Mouse (Mus musculus) intestine, embryonic 16.5 days (tissue): ENCODE data around the gene Mical2. TPM values are rescaled to one million over a fixed set of nuclear protein-coding genes. Genes with fewer than 3 reads are reported as not detected.

Experiments used
- ATAC-seq: fragments of 200-750 bp; cut with Nextera tagmentation; 2 replicates; pipeline ENCODE4 v1.8.0; 2017; ENCODE audit warnings: moderate TSS enrichment, moderate library complexity
- H3K27ac ChIP-seq: fragments of 300-500 bp; sonication (generic); 2 replicates; pipeline ENCODE4 v1.5.1; 2014; ENCODE audit warnings: mild to moderate bottlenecking, low read length
- H3K27me3 ChIP-seq: fragments of 300-500 bp; sonication (generic); replicated peaks from 2 replicates; pipeline ENCODE4 v1.6.1; 2014; ENCODE audit warnings: low read length, control low read depth, mixed read lengths; ENCODE audit not compliant: control insufficient read depth, insufficient read depth
- H3K36me3 ChIP-seq: fragments of 300-500 bp; sonication (generic); 2 replicates; pipeline ENCODE4 v1.6.1; 2014; ENCODE audit warnings: low read length, control low read depth; ENCODE audit not compliant: control insufficient read depth, insufficient read depth
- H3K4me1 ChIP-seq: fragments of 300-500 bp; sonication (generic); 2 replicates; pipeline ENCODE4 v1.6.1; 2014; ENCODE audit warnings: low read length, control low read depth, mixed read lengths; ENCODE audit not compliant: control insufficient read depth, insufficient read depth
- H3K4me2 ChIP-seq: fragments of 300-500 bp; sonication (generic); 2 replicates; pipeline ENCODE4 v1.6.1; 2014; ENCODE audit warnings: low read depth, low read length, control low read depth
- H3K4me3 ChIP-seq: fragments of 300-500 bp; sonication (generic); 2 replicates; pipeline ENCODE4 v1.5.1; 2014; ENCODE audit warnings: mild to moderate bottlenecking, low read length
- H3K9ac ChIP-seq: fragments of 300-500 bp; sonication (generic); 2 replicates; pipeline ENCODE4 v1.6.1; 2014; ENCODE audit warnings: low read depth, low read length
- H3K9me3 ChIP-seq: fragments of 300-500 bp; sonication (generic); 2 replicates; pipeline ENCODE4 v1.6.1; 2016; ENCODE audit warnings: low read length, control low read depth; ENCODE audit not compliant: control insufficient read depth
- WGBS: fragments of 180-500 bp; shearing (Covaris S2); extraction: QIAGEN DNeasy Blood & Tissue Kit; methylation state at CpG from one replicate; pipeline ENCODE4 v1.1.7; 2014; 5-methylcytosine and 5-hydroxymethylcytosine counted together
- polyA plus RNA-seq: library from polyadenylated mRNA; unstranded; fragments of >200 nt; fragmentation: Nextera tagmentation; extraction: Ambion mirVana; gene quantifications from 2 replicates; pipeline ENCODE4 v1.2.1, GENCODE M21; 2015

Gene Mical2
- polyA plus RNA-seq, 1 experiment from 2014 or later: 18.3 TPM

DNA sequence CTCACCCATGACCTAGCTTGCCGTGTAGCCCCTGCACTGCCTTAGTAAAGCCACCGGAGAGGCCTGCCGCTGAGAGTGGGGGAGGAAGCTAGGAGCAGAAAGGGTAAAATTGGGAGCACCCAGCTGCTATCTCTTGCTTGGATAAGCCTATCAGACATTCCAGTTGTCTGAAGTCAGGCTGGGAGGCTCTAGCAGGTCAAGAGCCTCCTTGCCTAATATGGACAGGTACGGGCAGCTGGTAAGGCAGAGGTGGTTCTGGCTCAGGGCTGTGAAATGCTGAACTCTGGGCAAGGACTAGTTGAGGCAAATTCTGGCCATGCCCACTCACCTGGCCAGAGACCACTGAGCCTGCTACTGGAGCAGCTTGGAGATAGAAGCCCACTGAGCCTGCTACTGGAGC is 51.2 kb downstream of the Mical2 start:
- Histone ChIP-seq H3K36me3 (no peaks in the 10 kb centered on the region), H3K27ac (peak overlapping the region; percentile 76), H3K4me2 (no peak overlapping the region), H3K4me1 (peaks cover 55% of the 10 kb centered on the region), H3K9ac (peak overlapping the region; percentile 22; the same call in 1 of the 2 replicates), H3K4me3 (no peak overlapping the region), H3K9me3 (no peaks in the 10 kb centered on the region), H3K27me3 (no peaks in the 10 kb centered on the region)
- ATAC-seq: peak; percentile 13; the same call in 1 of the 2 replicates
- 64% methylated on average over 4 of the region's 4 CpGs for WGBS

- WGBS: 43% methylated on average over 4 of the region's 4 CpGs
- Histone ChIP-seq H3K27ac (peak overlapping the region; percentile 15; the same call in 1 of the 2 replicates), H3K4me2 (no peak overlapping the region), H3K27me3 (no peaks in the 10 kb centered on the region), H3K9me3 (no peaks in the 10 kb centered on the region), H3K9ac (no peak overlapping the region), H3K36me3 (no peaks in the 10 kb centered on the region), H3K4me3 (no peak overlapping the region), H3K4me1 (peaks cover 41% of the 10 kb centered on the region)
- ATAC-seq: no peak
Measured at GRCm38 (mm10) chr7:112278648-112279047, 53.0 kb downstream of the Mical2 start.

DNA sequence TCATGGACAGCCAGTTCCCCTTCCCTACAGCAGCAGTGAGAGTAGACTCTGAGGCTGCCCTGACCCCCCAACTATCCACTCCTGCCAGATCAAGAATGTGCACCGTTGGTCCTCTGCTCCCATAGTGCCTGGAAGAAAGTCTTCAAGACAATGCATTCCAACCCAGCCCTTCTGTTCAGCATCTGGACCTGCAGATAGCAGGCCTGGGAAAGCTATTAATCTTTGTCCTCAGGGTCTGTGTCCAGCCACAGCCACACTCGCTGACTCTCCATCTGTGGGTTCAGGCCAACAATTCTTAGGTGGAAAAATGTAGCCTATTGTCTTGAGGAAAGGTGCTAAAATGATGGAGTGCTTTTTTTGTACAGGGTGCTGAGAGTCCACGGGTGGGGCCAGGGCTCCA is 54.8 kb downstream of the Mical2 start:
- H3K27me3 ChIP-seq: no peaks in the 10 kb centered on the region
- 34% methylated on average over 3 of the region's 3 CpGs for WGBS
- H3K27ac ChIP-seq: no peak overlapping the region
- no peaks in the 10 kb centered on the region for H3K9me3 ChIP-seq
- H3K36me3 ChIP-seq: no peaks in the 10 kb centered on the region
- H3K9ac ChIP-seq: no peak overlapping the region
- peaks cover 31% of the 10 kb centered on the region for H3K4me1 ChIP-seq
- no peak overlapping the region for H3K4me3 ChIP-seq
- no peak overlapping the region for H3K4me2 ChIP-seq
- ATAC-seq: no peak

DNA sequence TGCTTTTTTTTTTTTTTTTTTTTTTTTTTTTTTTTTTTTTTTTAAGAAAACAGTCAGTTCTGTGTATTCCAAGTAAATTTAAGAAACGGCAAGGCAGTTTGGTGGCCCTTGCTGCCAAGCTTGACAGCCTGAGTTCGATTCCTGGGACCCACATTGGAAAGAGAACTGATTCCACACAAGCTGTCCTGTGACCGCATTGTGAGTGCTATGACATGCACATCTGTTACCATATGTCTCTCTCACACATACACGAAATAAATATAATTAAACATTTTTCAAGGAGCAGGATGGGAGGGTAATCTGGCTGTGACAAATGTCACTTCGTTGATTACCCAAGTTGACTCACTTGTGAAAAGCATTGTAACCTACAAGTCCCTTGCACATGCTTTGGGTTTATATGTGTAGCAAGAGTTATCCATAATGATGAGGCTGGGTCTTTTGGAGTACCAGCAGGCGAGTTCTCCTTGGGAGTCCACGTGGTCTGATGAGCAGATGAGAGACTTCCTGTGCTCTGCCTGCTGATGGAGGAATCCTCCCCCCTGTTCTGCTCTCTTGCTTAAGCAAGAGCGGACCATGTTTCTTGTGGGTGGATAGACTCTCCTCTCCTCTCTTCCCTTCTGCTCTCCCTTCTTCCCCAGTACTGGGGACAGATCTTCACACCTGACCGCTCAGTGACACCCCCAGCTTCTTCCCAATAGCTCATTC is 58.1 kb downstream of the Mical2 start:
- H3K4me2 ChIP-seq: no peak overlapping the region
- H3K27ac ChIP-seq: no peak overlapping the region
- no peaks in the 10 kb centered on the region for H3K9me3 ChIP-seq
- ATAC-seq: no peak
- H3K9ac ChIP-seq: no peak overlapping the region
- H3K4me3 ChIP-seq: no peak overlapping the region
- peaks cover 14% of the 10 kb centered on the region for H3K4me1 ChIP-seq
- 75% methylated on average over 9 of the region's 9 CpGs for WGBS
- H3K36me3 ChIP-seq: no peaks in the 10 kb centered on the region
- no peaks in the 10 kb centered on the region for H3K27me3 ChIP-seq

DNA sequence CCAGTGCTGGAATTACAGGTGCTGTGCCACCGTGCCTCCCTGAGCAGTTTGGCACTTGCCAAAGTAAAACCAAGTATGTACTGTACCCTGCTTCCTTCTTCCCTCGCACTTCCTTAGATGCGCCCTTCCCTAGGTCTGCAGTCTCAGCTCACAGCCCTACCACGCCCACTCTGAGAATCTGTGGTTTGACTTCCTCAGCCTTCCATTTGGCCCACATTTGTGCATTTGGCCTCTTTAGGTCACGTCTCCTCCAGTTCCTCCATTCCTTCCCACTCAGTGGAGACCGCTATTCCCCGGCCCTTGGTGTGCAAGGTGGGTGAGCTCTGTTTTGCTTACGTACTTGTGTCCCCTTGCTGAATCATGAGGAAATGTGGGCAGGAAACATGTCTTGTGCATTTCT is 59.9 kb downstream of the Mical2 start:
- 0 out of 2 replicates have a peak, but pooled peaks have one; percentile 29 for ATAC-seq
- Histone ChIP-seq H3K27ac (no peak overlapping the region), H3K4me2 (no peak overlapping the region), H3K36me3 (no peaks in the 10 kb centered on the region), H3K4me1 (peaks cover 4% of the 10 kb centered on the region), H3K9ac (no peak overlapping the region), H3K27me3 (no peaks in the 10 kb centered on the region), H3K9me3 (no peaks in the 10 kb centered on the region), H3K4me3 (no peak overlapping the region)
- 79% methylated on average over 8 of the region's 8 CpGs for WGBS

DNA sequence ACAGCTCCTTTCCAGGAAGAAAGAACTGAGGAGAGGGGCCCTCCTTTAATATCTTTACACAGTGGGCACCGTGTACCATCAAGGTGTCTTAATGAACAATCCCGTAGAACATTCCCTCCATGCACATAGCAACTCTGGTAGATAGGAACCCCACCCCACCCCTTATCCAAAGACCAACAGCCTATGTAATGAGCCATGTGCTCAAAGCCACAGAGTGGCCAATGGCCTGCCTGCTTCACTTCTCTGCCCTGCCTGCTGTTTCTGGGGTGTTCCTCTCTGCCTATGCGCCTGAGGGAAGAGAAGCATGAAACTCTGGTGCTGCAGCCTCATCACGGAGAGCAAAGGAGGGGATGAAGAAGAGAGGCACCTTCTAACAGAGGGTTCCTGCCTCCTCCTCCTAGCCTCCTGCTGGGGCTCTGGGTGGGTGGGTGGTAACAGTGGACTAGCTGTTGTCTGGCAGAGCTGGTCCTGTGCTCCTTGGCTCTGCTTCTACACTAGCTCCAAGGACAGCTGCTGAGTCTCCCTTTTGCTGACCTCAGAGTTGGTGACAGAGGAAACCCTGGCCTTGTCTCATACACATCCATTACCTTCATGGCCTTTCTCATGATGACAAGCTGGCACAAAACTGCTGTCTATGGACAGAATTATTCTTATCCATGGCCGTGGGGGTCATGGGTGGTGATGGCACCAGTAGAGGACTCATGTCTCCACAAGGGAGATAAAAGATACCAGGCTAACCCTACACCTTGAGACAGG is 62.9 kb downstream of the Mical2 start:
- H3K4me2 ChIP-seq: no peak overlapping the region
- H3K36me3 ChIP-seq: no peaks in the 10 kb centered on the region
- 81% methylated on average over 5 of the region's 5 CpGs for WGBS
- H3K4me1 ChIP-seq: 0 out of 2 replicates have a peak, but pooled peaks cover 8% of the 10 kb centered on the region
- no peaks in the 10 kb centered on the region for H3K9me3 ChIP-seq
- H3K27ac ChIP-seq: no peak overlapping the region
- no peak overlapping the region for H3K9ac ChIP-seq
- H3K27me3 ChIP-seq: no peaks in the 10 kb centered on the region
- H3K4me3 ChIP-seq: no peak overlapping the region
- 0 out of 2 replicates have a peak, but pooled peaks have one; percentile 36 for ATAC-seq

- Histone ChIP-seq H3K4me2 (no peak overlapping the region), H3K4me1 (0 out of 2 replicates have a peak, but pooled peaks cover 11% of the 10 kb centered on the region), H3K9ac (no peak overlapping the region), H3K9me3 (no peaks in the 10 kb centered on the region), H3K27ac (no peak overlapping the region), H3K4me3 (no peak overlapping the region), H3K36me3 (no peaks in the 10 kb centered on the region), H3K27me3 (no peaks in the 10 kb centered on the region)
- WGBS: 82% methylated on average over 5 of the region's 5 CpGs
- ATAC-seq: no peak
Measured at GRCm38 (mm10) chr7:112289514-112289913, 63.9 kb downstream of the Mical2 start.

- Histone ChIP-seq H3K9ac (no peak overlapping the region), H3K27me3 (no peaks in the 10 kb centered on the region), H3K4me3 (no peak overlapping the region), H3K27ac (no peak overlapping the region), H3K4me1 (0 out of 2 replicates have a peak, but pooled peaks cover 11% of the 10 kb centered on the region), H3K4me2 (no peak overlapping the region), H3K36me3 (no peaks in the 10 kb centered on the region), H3K9me3 (no peaks in the 10 kb centered on the region)
- ATAC-seq: no peak
- WGBS: 47% methylated on average over 4 of the region's 4 CpGs
Measured at GRCm38 (mm10) chr7:112289990-112290389, 64.3 kb downstream of the Mical2 start.

DNA sequence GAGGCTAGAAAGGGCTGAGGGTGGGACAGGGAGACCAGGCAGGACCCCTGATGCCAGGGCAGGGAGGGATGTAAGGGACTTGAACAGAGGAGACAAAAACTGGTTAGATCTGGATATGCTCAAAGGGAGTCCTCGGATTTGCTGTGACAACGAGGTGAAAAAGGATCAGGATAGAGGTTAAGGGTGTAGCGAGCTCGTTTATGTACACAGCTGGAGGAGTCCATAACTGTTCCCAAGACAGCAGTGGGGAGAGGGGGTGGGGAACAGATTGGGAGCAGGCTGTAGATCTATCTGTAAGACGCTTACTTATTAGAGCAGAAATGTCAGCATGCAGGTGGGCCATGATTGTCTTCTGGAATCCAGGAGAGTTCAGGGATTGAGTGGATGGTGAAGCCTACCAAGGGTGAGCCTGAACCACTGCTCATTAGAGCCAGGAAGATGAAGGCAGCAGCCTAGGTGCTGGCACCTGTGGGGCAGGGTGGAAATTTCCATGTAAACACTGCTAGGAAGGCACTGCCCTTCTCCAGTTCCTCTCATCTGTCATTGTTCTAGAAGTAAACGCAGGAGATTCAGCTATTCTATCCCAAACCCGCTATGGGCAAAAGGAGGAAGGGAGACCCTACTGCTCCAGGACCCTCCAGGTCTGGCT is 67.9 kb downstream of the Mical2 start:
- no peaks in the 10 kb centered on the region for H3K27me3 ChIP-seq
- 48% methylated on average over 7 of the region's 7 CpGs for WGBS
- H3K36me3 ChIP-seq: no peaks in the 10 kb centered on the region
- peaks cover 16% of the 10 kb centered on the region; the same call in 1 of the 2 replicates for H3K4me1 ChIP-seq
- peak; percentile 53; the same call in 1 of the 2 replicates for ATAC-seq
- no peak overlapping the region; the same call in 1 of the 2 replicates for H3K9ac ChIP-seq
- H3K4me3 ChIP-seq: no peak overlapping the region
- H3K27ac ChIP-seq: peak overlapping the region; percentile 45; the same call in 1 of the 2 replicates
- H3K4me2 ChIP-seq: no peak overlapping the region
- no peaks in the 10 kb centered on the region for H3K9me3 ChIP-seq
